Mouse (Mus musculus) erythroblast, embryonic 14.5 days (primary cell): ENCODE results near the gene Sar1b.

ENCODE experiments used
- GATA1 ChIP-seq: IDR thresholded peaks from 2 replicates; pipeline ENCODE4 v1.6.1; 2012; ENCODE audit warnings: low read length, inconsistent platforms, mixed read lengths
- TAL1 ChIP-seq: IDR thresholded peaks from 3 replicates; pipeline ENCODE4 v1.6.1; 2012; ENCODE audit warnings: low read length, inconsistent platforms, mixed read lengths

- TF ChIP-seq GATA1: no peak
- no peak for TF ChIP-seq TAL1
Observed at GRCm38 (mm10) chr11:51817756-51818155, 54.3 kb downstream of the Sar1b start.
